Mouse (Mus musculus) hindbrain, embryonic 13.5 days (tissue): ENCODE results near the gene Ash1l. TPM values are rescaled to one million over a fixed set of nuclear protein-coding genes. Genes with fewer than 3 reads are reported as not detected.

Source experiments
- polyA plus RNA-seq: library from polyadenylated mRNA; unstranded; fragments of >200 nt; fragmentation: Nextera tagmentation; extraction: Ambion mirVana; gene quantifications from 2 replicates; pipeline ENCODE4 v1.2.1, GENCODE M21; 2015

Gene Ash1l
- polyA plus RNA-seq, 1 experiment from 2014 or later, result 21.5 TPM

Other genes with a start within 250 kb of the Ash1l start
- gene Rit1, start 233.8 kb upstream of the Ash1l start, polyA plus RNA-seq, result 57.9 and 59.0 TPM in 2 replicates
- 212 and 215 TPM in 2 replicates for gene Syt11, start 175.5 kb upstream of the Ash1l start, polyA plus RNA-seq
- gene Gon4l, start 115.4 kb upstream of the Ash1l start, polyA plus RNA-seq, result 13.0 and 13.9 TPM in 2 replicates
- 43.1 and 48.4 TPM in 2 replicates for gene Msto1, start 36.6 kb upstream of the Ash1l start, polyA plus RNA-seq
- gene Dap3, start 559 bp downstream of the Ash1l start, polyA plus RNA-seq, result 135 and 140 TPM in 2 replicates
- 74.5 and 76.0 TPM in 2 replicates for gene Rusc1, start 142.7 kb downstream of the Ash1l start, polyA plus RNA-seq
- not detected in 2 replicates for gene Gm43738, start 150.5 kb downstream of the Ash1l start, polyA plus RNA-seq
- gene Fdps, start 151.3 kb downstream of the Ash1l start, polyA plus RNA-seq, result 312 and 322 TPM in 2 replicates
- gene Pklr, start 185.5 kb downstream of the Ash1l start, polyA plus RNA-seq, result 0.30 TPM in 1 of 2 replicates, not detected in the other
- gene Hcn3, start 209.6 kb downstream of the Ash1l start, polyA plus RNA-seq, result 33.5 and 35.1 TPM in 2 replicates
- gene Clk2, start 214.2 kb downstream of the Ash1l start, polyA plus RNA-seq, result 23.5 and 24.5 TPM in 2 replicates
- 127 and 130 TPM in 2 replicates for gene Scamp3, start 226.9 kb downstream of the Ash1l start, polyA plus RNA-seq
- gene Fam189b, start 232.5 kb downstream of the Ash1l start, polyA plus RNA-seq, result 29.9 and 30.0 TPM in 2 replicates